Mouse (Mus musculus): ENCODE data around the gene Tpcn1.

GRCm38 (mm10) chr5:120534686-120535075 is 53.8 kb downstream of the Tpcn1 start:
- no peak for TF ChIP-seq CTCF (IDR thresholded peaks at IDR 0.05; ENCODE audit: low read depth)
- TF ChIP-seq EP300 (IDR thresholded peaks at IDR 0.05; ENCODE audit: low read depth), result no peak
